Mouse (Mus musculus) stomach, postnatal 0 days (tissue): ENCODE measurements at regions not wholly inside any gene's neighbourhood (a gene's known extent, or its start where the extent isn't known, plus 50 kb on each side); places are given as distances from the start of the nearest gene placed in this dataset.

ENCODE experiments used
- CTCF ChIP-seq: IDR thresholded peaks from 2 replicates; pipeline ENCODE4 v1.5.1; 2016; ENCODE audit warnings: antibody characterized with exemption, low read depth, mild to moderate bottlenecking, moderate library complexity
- EP300 ChIP-seq: optimal IDR thresholded peaks from 2 replicates; pipeline ENCODE3; 2016; ENCODE audit warnings: antibody characterized with exemption

GRCm38 (mm10) chr11:112924577-112924976 lies 142.6 kb downstream of the Sox9 start:
- TF ChIP-seq CTCF (no peak), EP300 (no peak)
